Mouse (Mus musculus) thymus, adult 2 months (tissue): ENCODE measurements around the gene Hipk1.

Experiments used
- CTCF ChIP-seq: fragments of 200-500 bp; IDR thresholded peaks from 2 replicates; pipeline ENCODE4 v1.5.1; 2012; ENCODE audit warnings: mild to moderate bottlenecking, control low read depth, low read length, moderate library complexity, borderline replicate concordance; ENCODE audit not compliant: control insufficient read depth, poor library complexity, insufficient read depth; ENCODE audit errors: extremely low read depth
- POLR2A ChIP-seq: fragments of 200-500 bp; IDR thresholded peaks from 2 replicates; pipeline ENCODE4 v1.6.1; 2012; ENCODE audit warnings: mild to moderate bottlenecking, low read length, control low read depth, moderate library complexity; ENCODE audit not compliant: control insufficient read depth, poor library complexity, insufficient read depth; ENCODE audit errors: extremely low read depth

GRCm38 (mm10) chr3:103834001-103834400 lies 42.6 kb upstream of the Hipk1 start:
- TF ChIP-seq CTCF (no peak), POLR2A (no peak)
